Mouse (Mus musculus): Measurements from ENCODE around the gene Rin3.

Gene Rin3

DNA sequence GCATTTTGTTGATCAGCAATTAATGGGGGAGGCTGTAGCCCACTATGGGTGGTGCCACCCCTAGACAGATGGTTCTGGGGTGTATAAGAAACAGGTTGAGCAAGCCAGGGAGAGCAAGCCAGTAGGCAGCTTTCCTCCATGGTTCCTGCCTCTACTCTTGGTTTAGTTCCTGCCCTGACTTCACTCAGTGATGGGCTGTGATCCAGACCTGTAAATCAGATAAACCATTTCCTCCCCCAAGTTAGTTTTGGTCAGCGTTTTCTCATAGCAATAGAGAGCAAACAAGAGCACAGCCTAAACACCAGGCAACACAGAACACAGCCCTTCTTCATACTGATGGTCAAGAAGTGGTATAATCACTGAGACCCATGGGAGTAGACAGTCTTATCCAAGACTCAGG, 18.7 kb downstream of the Rin3 start:
- no peak for DNase-seq (ENCODE audit: extremely low spot score, low read depth, low spot score)

DNA sequence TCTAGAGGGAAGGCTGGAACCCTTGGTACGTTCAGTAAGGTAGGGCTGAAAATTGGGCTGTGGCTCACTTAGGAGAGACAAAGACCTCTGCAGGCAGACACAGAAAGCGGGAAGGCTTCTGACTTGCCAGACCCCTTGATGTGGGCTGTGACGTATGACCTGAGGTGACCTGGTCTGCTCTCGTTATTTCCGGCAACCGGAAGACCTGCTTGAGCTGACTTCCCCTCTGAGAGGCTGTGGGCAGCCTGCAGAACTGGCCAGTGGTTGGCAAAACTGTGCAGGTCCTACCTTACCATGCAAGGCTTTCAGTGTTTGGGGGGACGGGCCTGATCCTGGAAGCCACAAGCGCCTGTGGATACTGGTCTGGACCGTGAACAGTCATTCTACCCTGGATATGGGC, 19.5 kb downstream of the Rin3 start:
- no peak for DNase-seq (ENCODE audit: extremely low spot score, low read depth, low spot score)

DNA sequence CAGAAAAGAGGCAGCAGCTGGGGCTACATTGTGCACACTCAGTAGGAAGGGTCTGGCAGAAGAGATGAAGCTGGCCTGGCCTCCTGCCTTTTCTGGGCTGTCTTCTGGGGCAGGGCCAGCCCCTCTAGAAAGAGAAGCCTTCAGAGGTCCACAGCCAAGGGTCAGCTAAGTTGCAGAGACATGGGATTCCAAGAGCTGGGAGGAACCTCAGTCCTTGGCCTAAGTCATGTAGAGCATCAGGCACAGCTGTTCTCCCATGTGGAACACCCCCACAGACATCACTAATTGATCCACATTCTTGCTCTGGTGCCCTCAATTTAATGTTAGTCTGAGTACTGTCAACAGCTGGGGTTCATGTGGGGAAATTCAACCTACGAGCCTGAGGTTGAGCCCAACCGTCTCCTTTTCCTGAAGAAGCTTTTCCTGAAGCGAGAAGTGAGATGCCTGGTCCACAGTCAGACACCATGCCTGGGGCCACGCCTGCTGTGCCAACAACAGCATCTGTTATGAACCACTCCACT, 20.0 kb downstream of the Rin3 start:
- DNase-seq (ENCODE audit: extremely low spot score, low read depth, low spot score), result no peak

DNA sequence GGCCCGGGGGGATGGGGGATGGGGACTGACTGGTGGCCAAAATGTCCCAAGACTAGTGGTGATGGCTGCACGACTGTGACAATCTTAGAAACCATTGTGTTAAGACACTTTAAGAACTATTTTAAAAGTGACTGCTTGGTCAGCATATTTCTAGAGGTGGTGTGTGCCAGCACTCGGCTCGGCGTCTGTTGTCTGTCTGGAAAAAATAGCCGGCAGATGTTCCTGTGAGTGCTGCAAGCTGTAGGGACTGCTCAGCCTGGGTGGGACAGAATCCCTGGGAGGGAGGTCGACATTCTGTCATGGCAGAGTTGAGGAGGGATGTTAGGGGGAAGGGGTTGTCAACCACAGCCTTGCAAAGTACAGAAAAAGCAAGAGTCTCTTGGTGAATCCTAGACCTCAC, 21.0 kb downstream of the Rin3 start:
- DNase-seq (ENCODE audit: extremely low spot score, low read depth, low spot score), result no peak

DNA sequence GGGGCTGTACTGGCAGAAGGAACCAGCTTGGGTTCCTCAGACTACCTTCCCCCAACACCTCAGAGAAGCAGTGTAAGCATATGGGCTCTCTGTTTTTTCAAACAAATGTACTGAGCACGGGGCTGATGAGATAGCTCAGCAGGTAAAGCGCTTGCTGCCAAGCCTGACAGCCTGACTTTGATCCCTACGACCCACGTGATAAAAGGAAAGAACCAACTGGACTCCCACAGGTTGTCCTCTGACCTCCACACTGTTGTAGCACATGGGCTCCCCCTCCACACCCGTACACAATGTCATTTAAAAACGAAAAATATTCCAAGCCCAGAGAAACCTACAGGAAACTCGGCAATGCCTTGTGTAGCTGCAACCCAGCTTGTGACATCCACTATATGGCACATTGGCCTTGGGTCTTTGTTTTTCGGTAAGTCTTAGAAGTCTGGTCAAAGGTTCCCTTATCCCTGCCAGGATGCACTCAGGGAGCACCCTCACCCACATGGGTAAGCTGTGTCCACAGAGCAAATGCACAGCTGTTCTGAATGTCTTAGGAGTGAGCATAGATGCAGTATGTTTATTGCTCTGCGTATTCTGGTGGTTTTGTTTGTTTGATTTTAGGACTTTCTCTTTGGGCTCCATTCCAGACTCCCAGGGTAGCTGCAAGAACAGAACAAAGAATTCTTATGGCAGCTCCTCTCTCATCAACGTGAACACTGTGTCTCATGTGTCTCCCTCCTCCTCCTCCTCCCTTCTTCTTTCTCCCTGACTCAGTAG, 22.4 kb downstream of the Rin3 start:
- no peak for DNase-seq (ENCODE audit: extremely low spot score, low read depth, low spot score)

DNA sequence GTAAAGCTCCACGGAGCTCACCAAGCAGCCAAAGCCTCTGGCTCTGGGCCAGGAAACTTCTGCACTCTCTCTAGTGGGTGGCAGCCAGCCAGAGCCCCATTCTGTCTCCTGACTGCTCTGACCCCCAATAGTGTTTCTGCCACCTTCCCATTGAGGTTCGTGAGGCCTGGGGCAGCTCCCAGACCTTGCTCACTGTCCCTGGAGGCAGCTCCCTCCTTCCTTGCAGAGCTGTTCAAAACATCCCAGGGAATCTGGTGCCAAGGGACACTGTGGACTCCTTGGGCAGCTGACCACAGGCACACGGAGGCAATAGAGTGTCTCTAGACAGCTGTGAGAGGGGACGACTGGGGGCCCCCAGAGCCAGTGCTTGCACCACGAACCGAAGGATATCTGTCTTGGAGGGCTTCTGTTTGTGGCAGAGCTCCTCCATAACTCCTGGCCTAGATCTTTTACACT, 25.2 kb downstream of the Rin3 start:
- DNase-seq (ENCODE audit: extremely low spot score, low read depth, low spot score), result no peak

DNA sequence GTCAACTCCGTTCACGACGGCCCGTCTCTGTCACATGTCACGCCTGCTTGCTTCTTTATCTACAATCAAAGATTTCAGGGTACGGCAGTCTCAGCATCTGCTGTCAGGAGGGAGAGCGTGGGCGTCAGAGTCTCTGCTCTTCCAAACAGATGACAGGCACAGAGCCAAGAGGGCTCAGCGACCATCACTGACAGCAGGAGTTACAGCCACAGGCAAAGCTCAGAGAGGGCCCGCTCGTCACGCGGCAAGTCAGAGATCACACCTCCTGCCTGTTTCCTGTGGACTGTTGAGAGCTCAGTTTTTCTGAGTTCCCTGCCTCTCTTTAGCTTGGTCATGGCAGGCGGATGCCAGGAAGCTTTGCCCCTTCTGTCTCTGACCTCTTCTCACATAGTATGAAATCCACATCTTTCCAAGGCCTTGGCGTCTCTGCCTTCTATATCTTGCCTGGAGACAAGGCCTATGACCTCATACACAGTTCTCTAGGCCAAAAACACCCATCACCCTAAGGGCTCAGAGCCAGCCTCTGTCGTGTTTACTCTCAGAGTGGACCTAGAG, 25.7 kb downstream of the Rin3 start:
- DNase-seq (ENCODE audit: extremely low spot score, low read depth, low spot score), result no peak

DNA sequence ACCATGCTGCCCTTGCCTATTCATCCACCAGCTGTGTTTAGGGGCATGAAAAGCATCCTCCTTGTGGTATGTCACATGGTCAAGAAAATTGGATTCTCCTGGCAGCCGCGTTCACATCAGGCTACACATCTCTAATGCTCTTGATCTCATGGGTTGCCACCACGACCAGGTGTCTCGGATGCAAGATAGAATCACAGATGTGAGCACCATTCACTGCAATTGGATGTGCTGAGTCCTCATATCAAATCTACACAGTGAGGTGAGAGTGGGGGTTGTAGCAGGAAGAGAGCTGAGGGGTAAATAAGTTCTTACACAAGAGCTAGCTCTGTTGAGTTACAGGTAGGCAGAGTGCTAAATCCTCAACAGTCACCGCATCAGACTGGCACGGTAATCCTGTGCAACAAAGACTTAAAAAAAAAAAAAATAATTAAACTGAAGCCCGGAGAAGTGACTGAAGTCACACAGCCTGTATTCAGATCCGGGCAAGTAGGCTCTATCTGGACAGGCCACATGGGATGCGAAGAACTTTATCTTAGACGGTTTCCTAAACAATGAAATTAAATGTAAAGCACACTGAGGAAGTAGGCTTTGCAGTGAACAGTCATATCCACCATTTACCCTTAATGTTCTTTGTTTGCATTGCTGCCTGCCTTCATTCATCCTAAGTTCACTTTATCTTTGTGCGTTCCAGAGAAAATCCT, 26.4 kb downstream of the Rin3 start:
- no peak for DNase-seq (ENCODE audit: extremely low spot score, low read depth, low spot score)

DNA sequence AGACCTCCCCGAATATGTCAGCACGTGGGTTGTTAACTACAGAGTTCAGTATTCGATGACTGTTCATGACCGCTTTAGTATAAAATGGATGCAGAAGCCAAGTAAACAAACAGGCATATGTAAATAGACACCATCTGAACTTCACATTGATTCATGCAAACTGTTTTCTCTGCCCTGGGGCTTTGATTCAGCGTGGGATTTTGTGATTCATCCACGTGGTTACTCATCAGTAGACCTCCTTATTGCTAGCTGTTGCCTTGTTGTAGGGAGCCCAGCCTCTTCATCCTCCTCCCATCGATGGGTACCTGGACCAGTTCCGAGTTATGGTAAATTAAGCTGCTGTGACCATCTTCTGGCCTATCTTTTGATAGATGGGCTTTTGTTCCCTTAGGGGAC, 26.9 kb downstream of the Rin3 start:
- no peak for DNase-seq (ENCODE audit: extremely low spot score, low read depth, low spot score)

DNA sequence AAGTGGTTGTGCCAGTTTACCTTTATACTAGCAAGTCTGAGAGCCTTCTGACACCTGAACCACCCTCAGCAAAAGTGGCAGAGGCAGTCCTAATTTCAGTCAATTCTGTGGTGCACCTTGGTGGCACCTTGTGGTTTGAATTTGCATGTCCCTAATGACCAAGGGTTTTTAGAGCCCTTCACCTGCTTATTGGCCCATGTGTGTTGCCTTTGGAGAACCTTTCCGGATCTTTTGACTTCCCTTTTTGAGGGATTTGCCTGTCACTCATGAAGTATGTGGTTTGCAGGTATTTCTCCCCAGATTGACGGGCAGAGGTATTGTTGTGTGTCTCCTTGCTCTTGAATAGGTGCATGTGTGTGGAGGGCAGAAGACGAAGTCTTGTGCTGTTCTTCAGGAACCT, 27.4 kb downstream of the Rin3 start:
- DNase-seq (ENCODE audit: extremely low spot score, low read depth, low spot score), result no peak

DNA sequence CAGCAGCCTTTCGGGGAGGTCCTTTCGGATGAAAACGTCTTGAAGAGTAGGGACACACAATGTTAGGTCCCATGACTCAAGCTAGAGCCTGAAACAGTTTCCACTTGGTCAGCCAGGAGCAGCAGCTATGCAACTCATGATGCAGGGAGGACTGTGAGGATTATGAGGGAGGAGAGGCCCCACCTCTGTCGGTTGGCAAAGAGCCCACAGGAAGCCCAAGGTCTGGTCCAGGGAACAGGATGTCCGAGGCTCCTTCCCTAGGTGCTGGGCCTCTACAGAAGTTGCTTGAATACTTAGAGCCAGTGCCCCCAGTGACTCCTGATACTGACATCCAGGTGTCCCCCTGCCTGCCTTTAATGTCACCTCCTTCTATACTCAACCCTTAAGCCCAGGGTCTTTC, 28.6 kb downstream of the Rin3 start:
- DNase-seq (ENCODE audit: extremely low spot score, low read depth, low spot score), result no peak

DNA sequence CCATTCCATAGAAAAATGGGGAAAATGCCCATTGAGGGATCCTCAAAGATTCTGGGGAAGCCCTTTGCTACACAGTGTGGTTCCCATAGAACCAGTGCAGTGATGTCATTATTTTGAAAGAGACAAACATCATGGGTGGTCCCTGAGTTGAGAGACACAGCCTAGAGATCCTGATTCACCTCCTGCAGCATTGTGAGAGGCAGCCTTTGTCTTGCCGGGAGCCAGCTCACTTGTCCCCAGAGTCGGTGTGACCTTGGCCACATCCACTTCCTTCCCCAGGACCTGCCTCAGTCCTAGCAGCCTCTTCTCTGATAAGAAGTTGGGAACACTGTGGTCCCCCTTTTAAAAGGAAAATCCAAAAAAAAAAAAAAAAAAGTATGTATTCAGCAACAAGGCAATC, 36.3 kb downstream of the Rin3 start:
- no peak for DNase-seq (ENCODE audit: extremely low spot score, low read depth, low spot score)

DNA sequence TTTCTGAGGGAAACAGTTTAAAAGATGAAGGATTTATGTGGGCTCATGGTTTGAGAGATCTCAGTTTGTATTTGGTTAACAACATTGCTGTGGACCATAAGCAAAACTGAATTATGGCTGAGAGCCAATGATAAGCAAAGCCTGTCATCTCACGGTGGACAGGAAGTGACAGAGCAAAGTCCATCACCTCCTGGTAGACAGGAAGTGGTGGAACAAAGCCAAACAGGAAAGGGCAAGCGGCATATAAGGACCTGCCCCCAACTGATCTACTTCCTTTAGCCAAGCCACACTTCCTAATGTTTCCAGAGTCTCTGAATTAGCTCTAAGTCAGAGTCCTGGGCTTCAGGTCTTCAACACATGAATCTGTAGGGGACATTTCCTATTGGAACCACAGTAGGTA, 37.1 kb downstream of the Rin3 start:
- no peak for DNase-seq (ENCODE audit: extremely low spot score, low read depth, low spot score)

DNA sequence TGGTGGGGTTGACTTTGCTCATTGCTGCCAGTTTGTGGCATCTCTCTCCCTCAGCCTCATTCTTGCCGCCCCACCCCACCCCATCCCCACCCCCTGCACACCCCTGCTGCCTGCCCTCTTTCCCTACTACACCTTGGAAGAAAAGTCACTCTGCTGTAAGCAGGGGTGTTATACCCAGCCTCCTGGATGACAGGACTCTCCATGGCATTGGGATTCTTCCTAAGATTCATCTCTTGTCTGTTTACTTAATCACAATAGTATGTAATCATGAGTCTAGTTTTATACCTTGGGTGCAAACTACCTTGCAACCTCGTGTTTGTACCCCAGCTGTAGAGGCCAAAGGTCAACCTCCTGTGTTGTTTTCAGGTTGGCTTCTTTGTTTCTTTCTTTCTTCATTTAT, 37.5 kb downstream of the Rin3 start:
- no peak for DNase-seq (ENCODE audit: extremely low spot score, low read depth, low spot score)

DNA sequence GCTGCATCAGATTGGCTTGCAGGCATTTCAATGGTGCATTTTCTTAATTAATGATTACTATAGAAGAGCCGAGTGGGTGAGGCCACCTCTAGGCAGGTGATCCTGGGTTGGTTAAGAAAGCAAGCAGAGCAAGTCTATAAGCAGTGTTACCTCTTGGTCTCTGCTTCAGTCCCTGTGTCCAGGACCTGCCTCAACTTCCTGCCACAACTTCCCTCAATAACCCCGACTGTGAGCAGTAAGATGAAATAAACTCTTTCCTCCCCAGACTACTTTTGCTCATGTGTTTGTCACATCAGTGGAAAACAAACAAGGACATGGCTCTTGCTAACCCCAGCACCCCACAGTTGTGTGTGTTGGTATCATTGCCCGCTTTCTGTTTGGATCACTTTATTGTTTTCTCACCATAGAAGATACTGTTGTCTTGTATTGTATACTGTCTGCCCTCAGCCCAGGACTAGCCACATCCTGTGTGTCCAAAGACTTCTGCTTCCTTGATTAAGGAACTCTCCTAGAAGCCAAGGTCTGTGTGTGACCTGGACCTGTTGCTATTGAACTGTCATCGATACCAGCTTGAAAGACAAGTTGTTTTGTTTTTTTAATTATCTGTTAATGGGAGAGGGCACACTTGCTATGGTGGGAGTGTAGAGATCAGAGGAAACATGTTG, 38.3 kb downstream of the Rin3 start:
- no peak for DNase-seq (ENCODE audit: extremely low spot score, low read depth, low spot score)

DNA sequence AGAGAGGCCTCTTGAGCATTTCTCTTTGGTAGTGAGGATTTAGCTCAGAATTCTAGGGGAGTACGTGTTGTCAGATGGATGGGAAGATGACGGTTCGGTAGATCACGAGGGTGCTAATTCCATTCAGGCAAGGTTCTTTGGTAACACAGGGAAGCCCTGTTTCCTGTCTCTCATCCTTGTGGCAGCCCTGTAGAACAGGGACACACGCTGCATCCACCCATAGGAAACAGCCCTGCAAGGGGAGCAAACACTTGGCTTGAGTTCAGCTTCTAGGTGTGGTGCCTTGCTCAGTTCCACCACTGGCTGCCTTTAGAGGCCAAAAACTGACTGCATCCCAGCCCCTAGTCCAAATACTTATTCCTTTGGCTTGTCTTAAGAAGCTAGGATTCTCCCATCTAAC, 39.0 kb downstream of the Rin3 start:
- no peak for DNase-seq (ENCODE audit: extremely low spot score, low read depth, low spot score)

DNA sequence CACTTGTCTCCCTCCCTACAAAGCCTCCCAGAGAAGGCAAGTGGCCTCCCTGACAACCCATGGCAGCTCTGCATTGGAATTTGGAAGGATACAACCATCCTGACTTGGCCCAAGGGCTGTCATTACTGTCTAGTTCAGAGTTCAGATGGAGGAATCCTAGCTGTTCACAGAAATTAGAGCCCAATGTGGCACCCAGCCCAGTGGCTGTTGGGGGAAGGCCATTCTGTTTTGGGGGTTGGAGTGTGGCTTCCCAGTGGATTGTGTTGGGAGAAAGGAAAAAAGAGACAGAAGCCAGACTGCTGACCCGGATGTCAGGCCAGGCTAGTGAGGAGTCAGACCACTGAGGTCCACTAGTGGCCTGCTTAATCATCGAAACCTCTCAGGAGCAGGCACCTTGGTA, 40.5 kb downstream of the Rin3 start:
- no peak for DNase-seq (ENCODE audit: extremely low spot score, low read depth, low spot score)

DNA sequence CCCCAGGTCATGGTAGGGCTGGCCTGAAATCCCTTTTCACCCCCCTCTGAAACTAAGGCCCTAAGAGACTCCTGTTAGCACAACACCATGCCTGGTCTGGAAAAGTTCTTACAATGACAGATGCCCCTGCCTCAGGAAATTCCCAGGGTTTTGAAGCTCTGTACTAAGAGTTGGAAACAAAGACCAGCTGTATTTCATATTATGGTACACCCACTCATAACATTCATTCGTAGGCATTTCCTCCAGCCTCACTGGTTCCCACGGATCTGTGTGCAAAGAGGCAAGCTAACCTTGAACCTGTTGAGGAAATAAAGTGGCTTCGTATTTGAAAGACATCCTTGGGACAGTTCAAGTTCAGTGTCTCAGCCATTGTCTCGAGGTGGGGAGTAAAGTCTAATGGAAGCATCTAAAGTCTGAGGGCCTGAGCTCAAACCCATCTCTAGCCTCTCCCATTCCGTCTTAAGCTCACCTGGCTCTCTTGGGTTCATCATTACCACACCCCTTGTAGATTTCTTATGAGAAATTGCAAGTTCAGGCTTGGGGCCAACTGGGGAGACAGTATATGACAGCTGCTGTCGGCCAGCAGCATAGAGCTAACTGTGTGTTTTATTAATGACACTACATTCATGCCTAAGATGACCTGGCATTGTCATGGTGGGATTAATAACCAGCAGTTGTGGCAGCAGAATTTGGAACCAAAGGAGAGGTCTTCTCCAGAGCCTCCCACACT, 41.5 kb downstream of the Rin3 start:
- DNase-seq (ENCODE audit: extremely low spot score, low read depth, low spot score), result no peak

DNA sequence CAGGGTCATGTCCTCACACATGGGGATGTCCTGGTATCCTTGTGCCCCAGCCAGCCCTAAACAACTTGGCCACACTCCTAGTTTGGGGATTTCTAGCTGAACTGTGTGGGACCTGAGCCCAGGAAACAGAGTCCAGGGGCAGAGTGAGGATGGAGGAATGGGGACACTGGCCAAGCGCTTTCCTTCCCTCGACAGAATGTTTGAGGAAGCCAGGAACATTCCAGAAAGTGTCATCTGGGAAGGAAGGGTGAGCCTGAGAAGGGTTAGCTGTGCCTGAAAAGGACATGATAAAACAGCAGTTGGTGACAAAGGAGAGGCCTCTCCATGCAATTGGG, 42.0 kb downstream of the Rin3 start:
- DNase-seq (ENCODE audit: extremely low spot score, low read depth, low spot score), result no peak

DNA sequence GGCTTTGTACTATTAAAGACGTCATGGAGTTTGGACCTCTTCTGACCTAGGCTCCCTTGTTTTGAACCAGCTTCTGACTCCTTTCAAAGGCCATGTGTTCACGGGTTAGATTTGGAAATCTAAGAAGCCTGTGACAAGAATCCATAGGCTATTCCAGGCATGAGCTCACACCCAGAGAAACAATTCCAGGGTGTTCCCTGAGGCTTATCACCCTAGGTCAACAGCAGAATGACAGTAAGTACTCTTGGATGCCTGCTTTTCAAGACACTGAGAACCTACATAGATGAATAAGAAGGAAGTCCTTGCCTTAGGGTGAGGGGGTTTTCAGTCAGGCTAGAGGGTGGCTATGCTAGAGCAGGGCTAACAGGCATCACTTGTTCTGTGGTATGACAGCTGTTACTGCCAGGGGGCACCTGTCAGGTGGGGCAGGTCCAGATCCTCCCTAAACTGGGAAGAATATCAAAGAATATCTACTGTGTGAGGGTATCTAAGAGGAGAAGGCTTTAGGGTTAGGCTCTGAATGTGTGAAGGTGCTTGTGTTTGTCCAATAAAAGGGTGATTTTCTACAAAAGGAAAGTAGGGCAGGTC, 44.0 kb downstream of the Rin3 start:
- no peak for DNase-seq (ENCODE audit: extremely low spot score, low read depth, low spot score)

DNA sequence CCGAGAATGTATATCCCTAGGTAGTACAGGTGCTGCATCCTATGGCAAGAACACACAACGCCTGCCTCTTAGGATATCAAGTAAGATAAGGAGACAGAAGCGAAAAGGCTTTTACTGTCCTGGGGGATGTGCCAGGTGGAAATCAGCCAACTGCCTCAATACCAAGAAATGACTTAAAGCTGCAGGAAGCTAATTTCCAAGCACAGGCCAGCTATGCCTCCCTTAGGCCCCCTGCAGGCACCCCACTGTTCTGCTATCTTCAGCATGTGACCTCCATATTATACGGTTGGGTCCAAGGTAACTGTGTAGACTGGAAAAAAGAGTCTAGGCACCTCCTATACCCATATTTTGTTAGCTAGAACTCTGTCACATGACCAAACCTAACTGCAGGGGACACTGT, 44.7 kb downstream of the Rin3 start:
- no peak for DNase-seq (ENCODE audit: extremely low spot score, low read depth, low spot score)
